Mouse (Mus musculus): ENCODE data around the gene Smg8. TPM values are rescaled to one million over a fixed set of nuclear protein-coding genes. Genes with fewer than 3 reads are reported as not detected.

Smg8 gene
- 17.9 and 20.1 TPM in 2 replicates for polyA plus RNA-seq (2014; fragmentation: Nextera tagmentation; extraction: Ambion mirVana)

- Histone ChIP-seq H3K4me3 (ENCODE audit: low read depth, low read length) (peak within 1 kb of the TSS; percentile 88), H3K4me2 (replicated peaks; ENCODE audit: low read depth, low read length) (peak within 1 kb of the TSS; percentile 77), H3K9me3 (ENCODE audit: control insufficient read depth, low read depth, low read length) (no peaks in the 10 kb centered on the region), H3K4me1 (ENCODE audit: control insufficient read depth, insufficient read depth, low read length) (peaks cover 19% of the 10 kb centered on the region), H3K9ac (replicated peaks; ENCODE audit: low read depth, low read length) (peak within 1 kb of the TSS; percentile 80), H3K27ac (ENCODE audit: low read length) (peak within 1 kb of the TSS; percentile 77), H3K36me3 (ENCODE audit: control insufficient read depth, insufficient read depth, low read length) (peaks cover 40% of the 10 kb centered on the region), H3K27me3 (ENCODE audit: control insufficient read depth, insufficient read depth, low read length) (no peaks in the 10 kb centered on the region)
- WGBS, result under 1% methylated on average over 43 of the region's 43 CpGs
- ATAC-seq (ENCODE audit: insufficient number of reproducible peaks, insufficient read depth, low FRiP score, low read depth), result peak; percentile 86
Observed at GRCm38 (mm10) chr11:87086290-87086984, at the start of gene Smg8. TSS of gene Smg8 (minus strand) at chr11:87086774.

DNA sequence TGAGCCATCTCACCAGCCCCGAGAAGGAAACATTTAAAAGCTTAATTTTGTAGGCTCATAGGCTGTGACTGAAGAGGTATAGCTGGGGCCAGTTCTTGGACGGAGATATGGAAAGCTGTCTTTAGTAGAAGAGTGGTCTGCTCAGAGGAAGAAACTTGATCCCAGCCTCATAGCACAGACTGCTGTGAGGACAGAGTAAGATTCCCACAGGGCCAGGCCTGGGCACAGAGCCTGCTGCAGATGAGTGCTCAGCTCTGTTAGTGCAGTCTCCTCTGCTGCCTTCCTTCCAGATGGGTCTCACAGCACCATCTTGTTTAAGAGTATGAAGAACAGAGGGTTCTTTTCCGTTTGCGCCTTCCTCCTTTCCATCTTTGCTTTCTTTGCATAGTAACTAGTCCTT lies 49.7 kb upstream of the Smg8 start:
- H3K27me3 ChIP-seq (ENCODE audit: control insufficient read depth, insufficient read depth, low read length), result no peaks in the 10 kb centered on the region
- no peak overlapping the region for H3K27ac ChIP-seq (ENCODE audit: low read length)
- no peak for ATAC-seq (ENCODE audit: insufficient number of reproducible peaks, insufficient read depth, low FRiP score, low read depth)
- no peaks in the 10 kb centered on the region for H3K9me3 ChIP-seq (ENCODE audit: control insufficient read depth, low read depth, low read length)
- H3K36me3 ChIP-seq (ENCODE audit: control insufficient read depth, insufficient read depth, low read length), result no peaks in the 10 kb centered on the region; the same call in 1 of the 2 replicates
- WGBS, result 92% methylated on average over 4 of the region's 4 CpGs
- no peak overlapping the region for H3K4me2 ChIP-seq (replicated peaks; ENCODE audit: low read depth, low read length)
- no peak overlapping the region for H3K4me3 ChIP-seq (ENCODE audit: low read depth, low read length)
- H3K9ac ChIP-seq (replicated peaks; ENCODE audit: low read depth, low read length), result no peak overlapping the region
- no peaks in the 10 kb centered on the region for H3K4me1 ChIP-seq (ENCODE audit: control insufficient read depth, insufficient read depth, low read length)

DNA sequence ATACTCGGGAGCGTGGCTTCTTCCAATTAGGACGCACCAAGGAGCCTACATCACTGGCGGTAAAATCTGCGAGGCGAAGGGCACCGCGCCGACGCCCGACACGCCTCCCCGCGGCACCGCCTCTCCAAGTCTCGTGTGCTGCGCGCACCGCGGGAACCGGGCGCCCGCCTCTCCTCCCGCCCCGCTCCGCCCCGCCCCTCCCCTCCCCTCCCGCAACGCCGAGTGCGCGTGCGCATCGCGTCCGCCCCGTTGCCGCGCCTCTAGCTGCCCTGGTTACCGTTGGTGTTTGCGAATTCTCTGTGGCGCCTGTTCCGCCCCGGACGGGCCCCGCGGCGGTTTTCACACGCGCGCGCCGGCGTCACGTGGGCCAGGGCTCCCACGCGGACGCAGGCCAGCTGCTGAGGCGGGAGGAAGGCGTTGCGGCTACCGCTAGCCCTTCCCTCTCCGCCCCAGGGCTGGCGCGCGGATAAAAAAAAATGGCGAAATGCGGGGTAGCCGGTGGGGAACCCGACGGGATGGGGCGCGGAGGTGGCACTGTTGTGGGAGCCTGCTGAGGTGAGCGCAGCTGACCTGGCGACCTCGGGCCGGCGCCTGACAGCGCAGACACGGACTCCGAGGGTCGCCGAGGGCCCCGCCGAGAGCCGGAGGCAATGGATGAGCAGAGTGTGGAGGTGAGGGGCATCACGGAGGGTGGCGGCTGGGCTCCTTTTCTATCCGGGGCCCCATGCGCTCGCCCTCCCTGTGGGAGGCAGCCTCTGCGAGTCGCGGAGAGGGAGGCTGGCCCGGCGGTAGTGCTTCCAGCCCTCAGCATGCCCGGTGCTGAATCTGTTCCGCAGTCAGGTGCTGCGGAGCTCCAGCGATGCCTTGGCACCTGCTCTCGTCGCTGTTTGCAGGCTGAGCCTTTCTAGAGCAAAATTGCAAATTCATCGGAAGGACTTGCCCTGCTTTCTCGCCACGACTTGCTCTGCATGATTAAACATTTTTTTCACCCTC lies 40.5 kb upstream of the Smg8 start, which contains the start of gene Trim37:
Trim37 (plus strand) TSS at position 254 of the 993 bp plus-strand sequence.
- Histone ChIP-seq H3K4me3 (ENCODE audit: low read depth, low read length) (peak within 1 kb of the TSS; percentile 86), H3K4me2 (replicated peaks; ENCODE audit: low read depth, low read length) (peak within 1 kb of the TSS; percentile 72), H3K4me1 (ENCODE audit: control insufficient read depth, insufficient read depth, low read length) (no peaks in the 10 kb centered on the region; the same call in 1 of the 2 replicates), H3K36me3 (ENCODE audit: control insufficient read depth, insufficient read depth, low read length) (peaks cover 26% of the 10 kb centered on the region), H3K9me3 (ENCODE audit: control insufficient read depth, low read depth, low read length) (no peaks in the 10 kb centered on the region), H3K27me3 (ENCODE audit: control insufficient read depth, insufficient read depth, low read length) (no peaks in the 10 kb centered on the region), H3K27ac (ENCODE audit: low read length) (peak within 1 kb of the TSS; percentile 85), H3K9ac (replicated peaks; ENCODE audit: low read depth, low read length) (peak within 1 kb of the TSS; percentile 81)
- WGBS, result under 1% methylated on average over 94 of the region's 105 CpGs
- ATAC-seq (ENCODE audit: insufficient number of reproducible peaks, insufficient read depth, low FRiP score, low read depth), result peak; percentile 93

DNA sequence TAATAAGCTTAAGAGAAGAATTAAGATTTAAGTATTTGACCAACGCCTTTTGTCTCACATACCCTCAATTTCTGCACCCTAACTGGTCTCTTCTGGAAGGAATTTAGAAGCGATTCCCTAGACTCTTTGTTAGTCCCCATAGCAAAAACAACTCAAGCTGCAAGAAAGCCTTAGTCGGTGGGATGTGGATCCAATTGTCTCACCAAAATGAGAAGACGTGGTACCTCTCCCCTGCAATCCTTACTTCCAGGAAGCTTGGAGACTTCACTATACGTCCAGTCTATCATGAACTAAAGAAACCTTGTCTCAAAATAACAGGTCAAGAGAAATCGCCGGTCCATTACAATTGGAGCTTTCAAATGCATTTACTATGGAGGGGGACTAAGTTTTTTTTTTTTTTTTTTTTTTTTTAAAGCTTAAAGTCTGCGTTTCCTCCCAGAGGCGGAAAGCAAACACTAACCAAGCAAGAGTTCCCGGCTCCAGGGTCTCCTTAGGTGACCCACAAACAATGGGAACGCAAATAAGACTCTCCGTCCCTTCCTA lies 39.8 kb upstream of the Smg8 start:
- no peak; the same call in 1 of the 2 replicates for ATAC-seq (ENCODE audit: insufficient number of reproducible peaks, insufficient read depth, low FRiP score, low read depth)
- H3K27ac ChIP-seq (ENCODE audit: low read length), result peak overlapping the region; percentile 77

GRCm38 (mm10) chr11:87125562-87125961 lies 39.0 kb upstream of the Smg8 start:
- no peaks in the 10 kb centered on the region for H3K27me3 ChIP-seq (ENCODE audit: control insufficient read depth, insufficient read depth, low read length)
- peak overlapping the region; percentile 72 for H3K4me2 ChIP-seq (replicated peaks; ENCODE audit: low read depth, low read length)
- peak overlapping the region; percentile 22; the same call in 1 of the 2 replicates for H3K27ac ChIP-seq (ENCODE audit: low read length)
- no peak for ATAC-seq (ENCODE audit: insufficient number of reproducible peaks, insufficient read depth, low FRiP score, low read depth)
- no peak overlapping the region for H3K9ac ChIP-seq (replicated peaks; ENCODE audit: low read depth, low read length)
- H3K4me3 ChIP-seq (ENCODE audit: low read depth, low read length), result peak overlapping the region; percentile 86; the same call in 1 of the 2 replicates
- no peaks in the 10 kb centered on the region; the same call in 1 of the 2 replicates for H3K4me1 ChIP-seq (ENCODE audit: control insufficient read depth, insufficient read depth, low read length)
- H3K36me3 ChIP-seq (ENCODE audit: control insufficient read depth, insufficient read depth, low read length), result peaks cover 33% of the 10 kb centered on the region
- 45% methylated on average over 4 of the region's 4 CpGs for WGBS
- H3K9me3 ChIP-seq (ENCODE audit: control insufficient read depth, low read depth, low read length), result no peaks in the 10 kb centered on the region

More for the DNA sequence above, 39.8 kb upstream of the Smg8 start:
- H3K4me3 ChIP-seq (ENCODE audit: low read depth, low read length), result peak overlapping the region; percentile 86
- H3K27me3 ChIP-seq (ENCODE audit: control insufficient read depth, insufficient read depth, low read length), result no peaks in the 10 kb centered on the region
- H3K4me1 ChIP-seq (ENCODE audit: control insufficient read depth, insufficient read depth, low read length), result no peaks in the 10 kb centered on the region; the same call in 1 of the 2 replicates
- WGBS, result 2% methylated on average over 12 of the region's 12 CpGs
- H3K4me2 ChIP-seq (replicated peaks; ENCODE audit: low read depth, low read length), result peak overlapping the region; percentile 72
- no peaks in the 10 kb centered on the region for H3K9me3 ChIP-seq (ENCODE audit: control insufficient read depth, low read depth, low read length)
- H3K36me3 ChIP-seq (ENCODE audit: control insufficient read depth, insufficient read depth, low read length), result peaks cover 26% of the 10 kb centered on the region
- H3K9ac ChIP-seq (replicated peaks; ENCODE audit: low read depth, low read length), result peak overlapping the region; percentile 29

- ATAC-seq (ENCODE audit: insufficient number of reproducible peaks, insufficient read depth, low FRiP score, low read depth), result no peak
- Histone ChIP-seq H3K4me3 (ENCODE audit: low read depth, low read length) (no peak overlapping the region), H3K4me1 (ENCODE audit: control insufficient read depth, insufficient read depth, low read length) (no peaks in the 10 kb centered on the region), H3K36me3 (ENCODE audit: control insufficient read depth, insufficient read depth, low read length) (peaks cover 60% of the 10 kb centered on the region), H3K27ac (ENCODE audit: low read length) (no peak overlapping the region), H3K9ac (replicated peaks; ENCODE audit: low read depth, low read length) (no peak overlapping the region), H3K27me3 (ENCODE audit: control insufficient read depth, insufficient read depth, low read length) (no peaks in the 10 kb centered on the region), H3K9me3 (ENCODE audit: control insufficient read depth, low read depth, low read length) (no peaks in the 10 kb centered on the region), H3K4me2 (replicated peaks; ENCODE audit: low read depth, low read length) (no peak overlapping the region)
- 84% methylated on average over 8 of the region's 8 CpGs for WGBS
Observed at GRCm38 (mm10) chr11:87121864-87122263, 35.3 kb upstream of the Smg8 start.

DNA sequence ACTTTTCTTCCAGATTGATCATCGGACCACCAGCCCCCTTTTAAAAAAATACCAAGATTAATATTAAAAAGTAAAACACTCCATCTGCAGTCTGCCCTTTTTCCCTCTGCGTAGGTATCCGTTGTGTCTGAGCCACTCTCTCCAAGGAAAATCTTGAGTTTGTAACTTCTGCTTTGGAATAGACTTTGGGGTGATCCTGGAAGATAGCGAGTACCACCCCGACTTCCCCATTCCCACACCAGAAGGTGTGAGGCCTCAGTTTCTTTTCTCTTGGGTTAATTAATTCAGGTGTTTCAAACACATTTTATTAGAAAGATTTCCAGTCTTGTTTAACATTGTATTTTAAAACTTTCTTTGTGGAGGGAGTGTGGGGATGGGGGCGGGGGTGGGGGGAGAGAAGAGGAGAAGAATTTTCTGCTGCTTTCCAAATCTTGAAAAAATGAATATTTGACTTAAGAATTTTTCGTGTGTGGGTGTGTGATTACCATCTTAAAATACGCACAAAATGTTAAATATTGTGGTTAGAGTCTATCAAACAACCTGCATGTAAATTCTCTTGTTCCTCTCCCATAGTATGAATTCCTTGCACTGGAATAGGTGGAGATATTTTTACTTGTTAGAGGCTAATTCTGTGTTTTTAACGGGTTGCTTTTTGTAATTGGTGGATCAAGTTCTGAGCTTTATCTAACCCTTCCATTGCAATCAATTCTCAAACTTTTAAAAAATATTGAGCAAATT lies 23.8 kb upstream of the Smg8 start:
- peak overlapping the region; percentile 97 for H3K27ac ChIP-seq (ENCODE audit: low read length)
- ATAC-seq (ENCODE audit: insufficient number of reproducible peaks, insufficient read depth, low FRiP score, low read depth), result no peak

More for the DNA sequence above, 23.8 kb upstream of the Smg8 start:
- WGBS, result 2% methylated on average over 9 of the region's 9 CpGs
- Histone ChIP-seq H3K27me3 (ENCODE audit: control insufficient read depth, insufficient read depth, low read length) (no peaks in the 10 kb centered on the region), H3K4me3 (ENCODE audit: low read depth, low read length) (peak overlapping the region; percentile 92), H3K36me3 (ENCODE audit: control insufficient read depth, insufficient read depth, low read length) (peaks cover 18% of the 10 kb centered on the region), H3K9ac (replicated peaks; ENCODE audit: low read depth, low read length) (peak overlapping the region; percentile 97), H3K4me2 (replicated peaks; ENCODE audit: low read depth, low read length) (peak overlapping the region; percentile 59), H3K4me1 (ENCODE audit: control insufficient read depth, insufficient read depth, low read length) (peaks cover 8% of the 10 kb centered on the region; the same call in 1 of the 2 replicates), H3K9me3 (ENCODE audit: control insufficient read depth, low read depth, low read length) (no peaks in the 10 kb centered on the region)

Data from stomach, embryonic 14.5 days (tissue).